Mouse (Mus musculus) kidney, adult 2 months (tissue): Measurements from ENCODE around the gene Akt2.

ENCODE experiments used
- CTCF ChIP-seq: fragments of 200-500 bp; conservative IDR thresholded peaks from 2 replicates; pipeline ENCODE4 v1.5.1; 2011; ENCODE audit warnings: low read depth, mild to moderate bottlenecking, control low read depth, low read length, moderate library complexity, mixed read lengths; ENCODE audit not compliant: insufficient read depth, insufficient read length
- POLR2A ChIP-seq: fragments of 200-500 bp; IDR thresholded peaks from one replicate; pipeline ENCODE4 v1.6.1; 2011; ENCODE audit warnings: low read depth, low read length, control low read depth

DNA sequence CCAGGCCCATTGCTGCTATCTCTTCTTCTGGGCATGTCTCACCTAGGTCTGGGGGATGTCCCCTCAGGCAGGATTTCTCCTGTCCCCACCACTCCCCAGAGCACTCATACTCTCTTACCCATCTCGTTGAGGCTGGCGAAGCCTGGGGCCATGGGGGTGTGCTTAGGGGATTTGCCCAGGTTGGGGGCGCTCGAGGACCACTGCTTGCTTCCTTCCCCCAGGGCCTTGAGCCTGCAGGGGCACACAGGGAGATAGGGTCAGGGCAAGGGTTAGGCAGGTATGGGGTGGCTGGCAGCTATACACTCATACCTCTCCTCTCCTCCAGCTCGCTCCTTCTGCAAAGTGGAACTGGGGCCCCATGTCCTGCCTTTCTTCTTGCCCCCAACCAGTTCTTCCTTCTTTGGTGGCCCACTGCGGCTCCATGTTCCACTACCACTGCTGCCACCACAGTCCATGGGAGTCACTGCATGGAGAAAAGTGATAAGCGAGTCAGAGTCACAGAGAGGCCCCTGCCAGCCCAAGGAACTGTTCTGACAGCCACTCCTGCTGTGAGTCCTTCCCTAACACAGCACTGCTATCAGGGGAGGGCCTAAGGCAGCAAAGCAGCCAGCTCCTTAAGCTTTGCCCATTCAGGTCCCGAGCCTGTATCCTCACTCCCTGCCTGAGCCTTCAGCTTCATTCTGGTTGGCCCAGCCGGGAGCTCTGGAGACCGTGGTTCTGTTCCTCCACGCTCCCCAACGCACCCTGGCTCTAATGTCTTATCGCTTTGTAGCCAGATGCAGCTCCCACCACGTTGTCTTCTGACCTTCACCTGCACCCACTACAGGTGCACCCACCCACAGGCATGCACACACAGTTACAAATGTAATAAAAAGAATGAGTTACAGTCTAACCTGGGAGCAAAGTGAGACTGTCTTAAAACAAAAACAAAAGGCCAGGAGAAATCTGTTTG is 67.6 kb downstream of the Akt2 start:
- TF ChIP-seq CTCF (no peak), POLR2A (no peak)
